7 mouse cellular contexts compared by ENCODE assay signal in genomic region chr15:60822803-60823619, GRCm38 (mm10). TPM values are rescaled to one million over a fixed set of nuclear protein-coding genes. Genes with fewer than 3 reads are reported as not detected.
DNase-seq lines count a peak whose midpoint lies in the region; ATAC-seq and TF ChIP-seq lines count a peak whose summit lies in the region.

No protein-coding gene starts in this region.

- peak overlapping the region; percentile 61 for H3K9ac ChIP-seq in embryonic facial prominence, embryonic 15.5 days
- H3K9ac ChIP-seq in heart, embryonic 11.5 days (ENCODE audit: low read depth, low read length) = peak overlapping the region; percentile 79
- peak overlapping the region; percentile 81 for H3K9ac ChIP-seq in kidney, embryonic 15.5 days
- H3K9ac ChIP-seq in midbrain, postnatal 0 days (replicated peaks; ENCODE audit: low read length, poor library complexity, severe bottlenecking) = peak overlapping the region; percentile 74

- peak; percentile 56 for ATAC-seq in embryonic facial prominence, embryonic 15.5 days (ENCODE audit: insufficient number of reproducible peaks, low FRiP score, low TSS enrichment, low read depth)
- ATAC-seq in heart, embryonic 11.5 days (replicated peaks; ENCODE audit: insufficient number of reproducible peaks, low FRiP score, low TSS enrichment) = peak; percentile 63
- peak; percentile 66 for ATAC-seq in kidney, embryonic 15.5 days (replicated peaks; ENCODE audit: low FRiP score)
- peak; percentile 85 for ATAC-seq in midbrain, postnatal 0 days (ENCODE audit: low FRiP score)

- no peak for TF ChIP-seq POLR2A in bone marrow macrophage, adult 2 months (IDR thresholded peaks at IDR 0.05; ENCODE audit: borderline replicate concordance, low read depth, low read length)

- peak overlapping the region; percentile 96 for H3K27ac ChIP-seq in bone marrow macrophage, adult 2 months (ENCODE audit: insufficient read depth, low read depth, low read length)
- H3K27ac ChIP-seq in embryonic facial prominence, embryonic 15.5 days (replicated peaks) = peak overlapping the region; percentile 95
- peak overlapping the region; percentile 72 for H3K27ac ChIP-seq in heart, embryonic 11.5 days (ENCODE audit: low read depth, low read length)
- peak overlapping the region; percentile 95 for H3K27ac ChIP-seq in kidney, embryonic 15.5 days
- peak overlapping the region; percentile 75 for H3K27ac ChIP-seq in midbrain, postnatal 0 days (ENCODE audit: low read depth, low read length)

- H3K9me3 ChIP-seq in embryonic facial prominence, embryonic 15.5 days (replicated peaks) = no peaks in the 10 kb centered on the region
- no peaks in the 10 kb centered on the region for H3K9me3 ChIP-seq in heart, embryonic 11.5 days (replicated peaks; ENCODE audit: control insufficient read depth, low read length)
- H3K9me3 ChIP-seq in kidney, embryonic 15.5 days (replicated peaks) = no peaks in the 10 kb centered on the region
- H3K9me3 ChIP-seq in midbrain, postnatal 0 days (ENCODE audit: low read length) = no peaks in the 10 kb centered on the region

- H3K4me2 ChIP-seq in embryonic facial prominence, embryonic 15.5 days (replicated peaks) = peak overlapping the region; percentile 98
- peak overlapping the region; percentile 99 for H3K4me2 ChIP-seq in heart, embryonic 11.5 days
- H3K4me2 ChIP-seq in kidney, embryonic 15.5 days = peak overlapping the region; percentile 88
- H3K4me2 ChIP-seq in midbrain, postnatal 0 days (ENCODE audit: low read depth, low read length, poor library complexity, severe bottlenecking) = peak overlapping the region; percentile 98

- peak; percentile 58 for DNase-seq in liver
- DNase-seq in midbrain, postnatal 0 days (ENCODE audit: low spot score) = peak; percentile 92
- peak; percentile 19 to 35 for DNase-seq in spleen, postnatal 14 days (ENCODE audit: low spot score in 2 of 2)

- H3K4me3 ChIP-seq in bone marrow macrophage, adult 2 months (ENCODE audit: insufficient read depth, low read length) = peak overlapping the region; percentile 89
- peak overlapping the region; percentile 75 for H3K4me3 ChIP-seq in embryonic facial prominence, embryonic 15.5 days (replicated peaks)
- peak overlapping the region; percentile 83 for H3K4me3 ChIP-seq in heart, embryonic 11.5 days (ENCODE audit: low read depth, low read length)
- peak overlapping the region; percentile 74 for H3K4me3 ChIP-seq in kidney, embryonic 15.5 days (replicated peaks)
- peak overlapping the region; percentile 85 for H3K4me3 ChIP-seq in midbrain, postnatal 0 days (ENCODE audit: low read depth, low read length)

- TF ChIP-seq CTCF in bone marrow macrophage, adult 2 months (IDR thresholded peaks at IDR 0.05; ENCODE audit: low read depth, low read length) = 0 out of 2 replicates have a peak, but pooled peaks have one; percentile 5
- TF ChIP-seq CTCF in midbrain, postnatal 0 days (IDR thresholded peaks at IDR 0.05) = peak; percentile 77

- H3K4me1 ChIP-seq in bone marrow macrophage, adult 2 months (ENCODE audit: control insufficient read depth, insufficient read depth, low read length) = peaks cover 4% of the 10 kb centered on the region
- H3K4me1 ChIP-seq in embryonic facial prominence, embryonic 15.5 days = 0 out of 2 replicates have a peak, but pooled peaks cover 7% of the 10 kb centered on the region
- H3K4me1 ChIP-seq in heart, embryonic 11.5 days (ENCODE audit: control insufficient read depth, insufficient read depth, low read length) = 0 out of 2 replicates have a peak, but pooled peaks cover 8% of the 10 kb centered on the region
- peaks cover 36% of the 10 kb centered on the region for H3K4me1 ChIP-seq in kidney, embryonic 15.5 days
- no peaks in the 10 kb centered on the region; the same call in 1 of the 2 replicates for H3K4me1 ChIP-seq in midbrain, postnatal 0 days (ENCODE audit: insufficient read depth, low read length)

- no peaks in the 10 kb centered on the region for H3K36me3 ChIP-seq in embryonic facial prominence, embryonic 15.5 days
- no peaks in the 10 kb centered on the region for H3K36me3 ChIP-seq in heart, embryonic 11.5 days (ENCODE audit: control insufficient read depth, insufficient read depth, low read length)
- H3K36me3 ChIP-seq in kidney, embryonic 15.5 days = peaks cover 4% of the 10 kb centered on the region; the same call in 1 of the 2 replicates
- no peaks in the 10 kb centered on the region for H3K36me3 ChIP-seq in midbrain, postnatal 0 days (ENCODE audit: insufficient read depth, low read length)

- WGBS in embryonic facial prominence, embryonic 15.5 days = under 1% methylated on average over 68 of the region's 68 CpGs
- under 1% methylated on average over 68 of the region's 68 CpGs for WGBS in heart, embryonic 11.5 days (ENCODE audit: insufficient replicate concordance)
- under 1% methylated on average over 68 of the region's 68 CpGs for WGBS in kidney, embryonic 15.5 days
- under 1% methylated on average over 67 of the region's 68 CpGs for WGBS in midbrain, postnatal 0 days

- no peaks in the 10 kb centered on the region for H3K27me3 ChIP-seq in embryonic facial prominence, embryonic 15.5 days
- H3K27me3 ChIP-seq in heart, embryonic 11.5 days (ENCODE audit: control insufficient read depth, insufficient read depth, low read length) = no peaks in the 10 kb centered on the region
- H3K27me3 ChIP-seq in kidney, embryonic 15.5 days = no peaks in the 10 kb centered on the region
- no peaks in the 10 kb centered on the region for H3K27me3 ChIP-seq in midbrain, postnatal 0 days (ENCODE audit: insufficient read depth, low read length)

RNA-seq across cellular contexts. Expression of gene Fam84b, which starts 30.6 kb away (rescaled TPM):
- 13.6 and 15.7 TPM in 2 replicates for polyA plus RNA-seq in bone marrow macrophage, adult 2 months (2012; ENCODE audit: insufficient read depth, insufficient read length, missing spikeins)
- polyA plus RNA-seq in embryonic facial prominence, embryonic 15.5 days (2015; fragmentation: Nextera tagmentation; extraction: Ambion mirVana) = 8.5 and 10.1 TPM in 2 replicates
- 13.0 and 14.8 TPM in 2 replicates for polyA plus RNA-seq in heart, embryonic 11.5 days (2014; fragmentation: Nextera tagmentation; extraction: Ambion mirVana)
- polyA plus RNA-seq in kidney, embryonic 15.5 days (2015; fragmentation: Nextera tagmentation; extraction: Ambion mirVana) = 23.5 and 24.9 TPM in 2 replicates
- 15.4 and 16.6 TPM in 2 replicates for total RNA-seq in midbrain, postnatal 0 days (2014; rRNA removed)
- polyA plus RNA-seq in midbrain, postnatal 0 days (2015; fragmentation: Nextera tagmentation; extraction: Ambion mirVana) = 4.1 and 5.2 TPM in 2 replicates

Comparison
In these comparisons a context has a peak if more than half of its experiments do, and no peak if none do; other contexts are left out.
1. Peak in every context shown above with its lines: DNase-seq, ATAC-seq, H3K4me3 ChIP-seq and H3K27ac ChIP-seq.
2. DNase-seq: peak in every context shown above with its lines; median percentile 92 in midbrain, postnatal 0 days; 58 in liver; 27 in spleen, postnatal 14 days.